Mouse (Mus musculus) midbrain, embryonic 11.5 days (tissue): ENCODE results near the gene Lima1. TPM values are rescaled to one million over a fixed set of nuclear protein-coding genes. Genes with fewer than 3 reads are reported as not detected.

Source experiments
- ATAC-seq: fragments of 200-750 bp; cut with Nextera tagmentation; 2 replicates; pipeline ENCODE4 v1.8.0; 2017; ENCODE audit warnings: moderate TSS enrichment, moderate library complexity; ENCODE audit not compliant: low FRiP score
- DNase-seq: peaks from one replicate; pipeline ENCODE4 v3.0.0; 2015; ENCODE audit warnings: low spot score; ENCODE audit errors: missing footprints
- H3K27ac ChIP-seq: fragments of 300-500 bp; sonication (generic); 2 replicates; pipeline ENCODE4 v1.5.1; 2014; ENCODE audit warnings: low read depth, low read length
- H3K27me3 ChIP-seq: fragments of 300-500 bp; sonication (generic); 2 replicates; pipeline ENCODE4 v1.6.1; 2014; ENCODE audit warnings: mild to moderate bottlenecking, low read length, moderate library complexity, mixed read lengths; ENCODE audit not compliant: control insufficient read depth, insufficient read depth
- H3K36me3 ChIP-seq: fragments of 300-500 bp; sonication (generic); 2 replicates; pipeline ENCODE4 v1.6.1; 2014; ENCODE audit warnings: mild to moderate bottlenecking, low read length, moderate library complexity, mixed read lengths; ENCODE audit not compliant: control insufficient read depth, insufficient read depth
- H3K4me1 ChIP-seq: fragments of 300-500 bp; sonication (generic); 2 replicates; pipeline ENCODE4 v1.6.1; 2014; ENCODE audit warnings: low read length; ENCODE audit not compliant: control insufficient read depth, insufficient read depth
- H3K4me2 ChIP-seq: fragments of 300-500 bp; sonication (generic); 2 replicates; pipeline ENCODE4 v1.6.1; 2014; ENCODE audit warnings: mild to moderate bottlenecking, moderate library complexity
- H3K4me3 ChIP-seq: fragments of 300-500 bp; sonication (generic); 2 replicates; pipeline ENCODE4 v1.5.1; 2014; ENCODE audit warnings: low read depth, low read length
- H3K9ac ChIP-seq: fragments of 300-500 bp; sonication (generic); 2 replicates; pipeline ENCODE4 v1.6.1; 2014; ENCODE audit warnings: low read length
- H3K9me3 ChIP-seq: fragments of 300-500 bp; sonication (generic); 2 replicates; pipeline ENCODE4 v1.6.1; 2016; ENCODE audit warnings: low read length; ENCODE audit not compliant: control insufficient read depth
- WGBS: fragments of 180-500 bp; shearing (Covaris S2); extraction: QIAGEN DNeasy Blood & Tissue Kit; methylation state at CpG from one replicate; pipeline ENCODE4 v1.1.7; 2014; 5-methylcytosine and 5-hydroxymethylcytosine counted together
- polyA plus RNA-seq: library from polyadenylated mRNA; unstranded; fragments of >200 nt; fragmentation: Nextera tagmentation; extraction: Ambion mirVana; gene quantifications from 2 replicates; pipeline ENCODE4 v1.2.1, GENCODE M21; 2014

The Lima1 gene
- polyA plus RNA-seq, 1 experiment from 2014 or later = 22.0 TPM

DNA sequence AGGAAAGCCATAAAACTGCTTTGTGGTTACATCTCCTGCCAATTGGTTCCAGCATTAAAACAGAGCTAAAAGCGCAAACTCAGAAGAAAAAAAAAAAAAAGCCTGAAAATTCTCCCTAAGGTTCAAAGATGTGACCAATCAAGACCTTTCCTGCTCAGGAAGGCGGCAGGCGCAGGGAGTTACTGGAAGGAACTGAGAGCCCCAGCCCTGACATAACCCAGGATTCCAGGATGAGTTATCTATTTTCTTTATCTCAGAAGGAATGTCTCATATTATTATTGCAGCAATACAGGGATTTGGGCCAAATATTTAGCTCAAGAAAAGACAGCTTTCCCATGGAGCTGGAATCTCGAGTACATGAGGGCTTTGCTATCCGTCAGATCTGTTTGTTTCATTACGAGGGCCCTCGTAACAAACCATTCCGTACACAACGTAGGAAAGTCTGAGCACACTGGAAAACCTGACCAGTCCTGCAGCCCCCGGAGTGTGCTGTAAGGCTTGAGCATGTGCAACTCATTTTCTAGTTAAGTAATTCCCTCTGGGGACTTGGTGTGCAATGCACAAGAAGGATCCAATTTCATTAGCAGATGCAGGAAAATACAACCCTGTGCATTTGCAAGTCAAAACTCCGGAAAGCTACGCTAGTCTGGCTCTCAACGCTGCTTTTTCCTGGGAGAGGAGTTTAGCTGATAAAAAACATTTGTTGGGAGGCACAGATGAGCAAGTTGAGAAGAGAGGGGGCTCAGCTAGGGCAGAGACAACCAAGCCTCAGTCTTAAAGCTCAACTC is 56.7 kb downstream of the Lima1 start:
- ATAC-seq (no peak), DNase-seq (peak; percentile 93)
- no peaks in the 10 kb centered on the region for H3K36me3 ChIP-seq
- 27% methylated on average over 13 of the region's 13 CpGs for WGBS
- H3K9ac ChIP-seq = peak overlapping the region; percentile 52
- no peaks in the 10 kb centered on the region for H3K27me3 ChIP-seq
- peaks cover 25% of the 10 kb centered on the region for H3K4me1 ChIP-seq
- H3K4me3 ChIP-seq = no peak overlapping the region
- no peaks in the 10 kb centered on the region for H3K9me3 ChIP-seq
- H3K27ac ChIP-seq = peak overlapping the region; percentile 83
- peak overlapping the region; percentile 26 for H3K4me2 ChIP-seq

DNA sequence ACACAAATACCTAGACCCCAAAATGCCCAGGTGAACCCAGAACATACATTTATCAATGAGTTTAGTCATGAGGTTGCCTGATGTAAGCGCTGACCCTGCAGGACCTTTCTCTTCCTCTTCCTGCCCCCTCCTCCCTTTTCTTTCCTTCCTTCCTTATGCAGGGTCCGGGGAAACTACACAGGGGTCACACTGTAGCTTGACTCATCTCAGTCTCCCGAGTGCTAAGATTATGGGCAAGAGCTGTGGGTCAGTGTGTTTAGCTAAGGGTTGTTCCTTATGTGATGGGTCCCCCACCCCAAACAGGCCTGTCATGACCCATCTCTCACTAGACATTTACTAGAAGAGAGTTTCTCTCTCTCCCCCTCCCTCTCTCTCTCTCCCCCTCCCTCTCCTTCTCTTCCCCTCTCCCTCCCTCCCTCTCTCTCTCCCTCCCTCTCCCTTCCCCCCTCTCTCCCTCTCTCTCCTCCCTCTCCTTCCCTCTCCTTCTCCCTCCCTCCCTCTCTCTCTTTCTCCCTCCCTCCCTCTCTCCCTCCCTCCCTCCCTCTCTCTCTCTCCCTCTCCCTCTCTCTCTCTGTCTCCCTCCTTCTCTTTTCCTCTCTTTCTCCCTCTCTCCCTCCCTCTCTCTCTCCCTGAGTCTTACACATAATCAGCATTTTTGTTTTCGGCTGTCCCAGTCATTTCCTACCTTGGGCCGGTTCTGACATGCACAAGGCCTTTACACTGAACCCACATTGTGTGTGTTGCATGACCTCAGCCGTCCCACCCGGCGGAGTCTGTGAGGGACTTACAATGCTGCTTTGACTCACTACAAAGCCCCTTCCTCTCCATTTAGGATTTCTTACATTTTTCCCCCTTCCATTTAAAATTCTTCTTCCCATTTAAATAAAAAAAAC is 57.7 kb downstream of the Lima1 start:
- H3K27me3 ChIP-seq = no peaks in the 10 kb centered on the region
- peak overlapping the region; percentile 28 for H3K27ac ChIP-seq
- ATAC-seq (peak; percentile 68; the same call in 1 of the 2 replicates), DNase-seq (peak; percentile 88)
- H3K9ac ChIP-seq = no peak overlapping the region
- WGBS = 40% methylated on average over 8 of the region's 8 CpGs
- peaks cover 25% of the 10 kb centered on the region for H3K4me1 ChIP-seq
- no peaks in the 10 kb centered on the region for H3K9me3 ChIP-seq
- no peaks in the 10 kb centered on the region for H3K36me3 ChIP-seq
- H3K4me3 ChIP-seq = no peak overlapping the region
- H3K4me2 ChIP-seq = no peak overlapping the region

GRCm38 (mm10) chr15:99815999-99816398 is 59.3 kb downstream of the Lima1 start:
- no peak for ATAC-seq
- H3K9ac ChIP-seq = no peak overlapping the region
- H3K4me1 ChIP-seq = peaks cover 23% of the 10 kb centered on the region
- no peak overlapping the region for H3K27ac ChIP-seq
- no peaks in the 10 kb centered on the region for H3K27me3 ChIP-seq
- H3K9me3 ChIP-seq = no peaks in the 10 kb centered on the region
- WGBS = 91% methylated on average over 4 of the region's 4 CpGs
- H3K4me2 ChIP-seq = no peak overlapping the region
- H3K36me3 ChIP-seq = no peaks in the 10 kb centered on the region
- H3K4me3 ChIP-seq = no peak overlapping the region
- no peak for DNase-seq

DNA sequence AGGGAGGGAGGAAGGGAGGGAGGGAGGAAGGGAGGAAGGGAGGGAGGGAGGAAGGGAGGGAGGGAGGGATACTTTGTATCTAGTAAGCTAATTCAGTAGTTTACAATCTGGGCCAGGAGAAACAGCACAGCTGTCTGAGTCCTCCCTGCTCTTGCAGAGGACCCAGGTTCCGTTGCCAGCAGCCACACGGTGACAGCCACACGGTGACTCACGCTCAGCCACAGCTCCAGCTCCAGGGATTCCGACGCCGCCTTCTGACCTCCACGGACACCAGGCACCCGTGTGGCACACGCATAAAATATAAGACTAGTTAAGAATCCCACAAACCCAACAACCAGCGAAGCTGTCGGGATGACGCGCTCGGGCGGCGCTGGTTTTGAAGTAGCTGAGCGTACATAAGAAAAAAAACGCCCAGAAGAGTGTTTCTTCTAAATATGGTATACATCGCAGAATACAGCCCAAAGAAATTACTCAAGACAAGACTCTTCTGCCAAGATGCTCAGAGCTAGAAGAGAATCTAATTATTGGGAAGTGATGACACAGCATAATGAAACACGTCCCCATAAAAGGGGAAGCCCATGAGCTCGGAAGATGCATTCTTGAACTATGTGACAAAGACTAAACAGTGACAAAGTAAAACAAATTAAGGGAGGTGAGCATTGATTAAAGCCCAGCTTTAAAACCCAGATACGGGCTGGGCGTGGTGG is 60.5 kb downstream of the Lima1 start:
- Histone ChIP-seq H3K36me3 (no peaks in the 10 kb centered on the region), H3K4me2 (no peak overlapping the region), H3K4me3 (no peak overlapping the region), H3K9me3 (no peaks in the 10 kb centered on the region), H3K27ac (no peak overlapping the region), H3K27me3 (no peaks in the 10 kb centered on the region), H3K4me1 (peaks cover 20% of the 10 kb centered on the region), H3K9ac (no peak overlapping the region)
- 95% methylated on average over 24 of the region's 24 CpGs for WGBS
- no peak for ATAC-seq
- no peak for DNase-seq

DNA sequence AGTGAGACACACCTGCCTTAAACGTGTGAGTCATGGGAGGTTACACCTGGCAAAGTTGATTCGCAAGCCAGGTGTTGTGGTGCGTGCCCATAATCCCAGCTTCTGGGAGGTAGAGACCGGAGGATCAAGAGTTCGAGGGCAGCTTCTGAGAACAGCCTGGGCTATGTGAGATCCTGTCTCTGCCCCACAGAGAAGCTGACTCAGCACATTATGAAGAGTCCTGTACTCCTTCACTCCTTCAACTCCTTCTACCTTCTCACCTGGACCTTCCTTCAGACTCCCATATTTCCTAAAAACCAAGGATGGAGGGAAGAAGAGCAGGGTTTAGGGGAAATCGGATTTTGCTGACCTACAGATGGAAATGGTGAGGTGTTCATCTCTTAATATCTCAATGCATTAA is 61.6 kb downstream of the Lima1 start:
- Histone ChIP-seq H3K4me3 (no peak overlapping the region), H3K27ac (no peak overlapping the region), H3K36me3 (no peaks in the 10 kb centered on the region), H3K27me3 (no peaks in the 10 kb centered on the region), H3K9ac (no peak overlapping the region), H3K4me2 (no peak overlapping the region), H3K4me1 (peaks cover 9% of the 10 kb centered on the region), H3K9me3 (no peaks in the 10 kb centered on the region)
- no peak for DNase-seq
- no peak for ATAC-seq
- 90% methylated on average over 6 of the region's 6 CpGs for WGBS

GRCm38 (mm10) chr15:99812097-99812496 is 63.2 kb downstream of the Lima1 start:
- no peaks in the 10 kb centered on the region for H3K27me3 ChIP-seq
- no peaks in the 10 kb centered on the region for H3K9me3 ChIP-seq
- H3K27ac ChIP-seq = no peak overlapping the region
- 80% methylated on average over 7 of the region's 7 CpGs for WGBS
- no peak overlapping the region for H3K4me2 ChIP-seq
- no peak for DNase-seq
- H3K9ac ChIP-seq = no peak overlapping the region
- H3K36me3 ChIP-seq = no peaks in the 10 kb centered on the region
- ATAC-seq = no peak
- H3K4me3 ChIP-seq = no peak overlapping the region
- peaks cover 3% of the 10 kb centered on the region for H3K4me1 ChIP-seq

- Histone ChIP-seq H3K4me3 (no peak overlapping the region), H3K9me3 (no peaks in the 10 kb centered on the region), H3K9ac (peak overlapping the region; percentile 12; the same call in 1 of the 2 replicates), H3K27ac (peak overlapping the region; percentile 20; the same call in 1 of the 2 replicates), H3K4me1 (peaks cover 6% of the 10 kb centered on the region), H3K4me2 (peak overlapping the region; percentile 8; the same call in 1 of the 2 replicates), H3K27me3 (no peaks in the 10 kb centered on the region), H3K36me3 (no peaks in the 10 kb centered on the region)
- ATAC-seq (no peak), DNase-seq (peak; percentile 86)
- 36% methylated on average over 21 of the region's 21 CpGs for WGBS
Observed at GRCm38 (mm10) chr15:99807776-99808735, 67.2 kb downstream of the Lima1 start.

DNA sequence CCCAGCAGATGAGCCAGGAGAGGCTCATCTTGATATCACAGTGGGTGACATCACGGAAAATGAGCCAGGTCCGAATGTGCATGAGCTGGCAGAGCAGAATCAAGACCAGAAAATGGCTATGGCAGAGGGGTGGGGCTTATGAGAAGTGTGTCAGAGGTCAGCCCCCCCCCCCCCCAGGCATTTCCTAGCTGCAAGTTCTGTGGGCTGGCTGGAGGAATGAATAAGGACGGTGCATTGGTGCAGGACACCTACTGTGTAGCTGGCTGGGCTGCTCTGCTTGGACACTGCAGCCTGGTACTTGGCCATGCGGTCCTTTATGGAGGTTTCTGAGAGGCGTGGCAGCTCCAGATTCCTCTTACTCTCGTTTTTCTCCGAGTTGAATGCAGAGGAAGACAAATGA is 69.1 kb downstream of the Lima1 start:
- DNase-seq = no peak

More for the DNA sequence above, 69.1 kb downstream of the Lima1 start:
- ATAC-seq = no peak
- Histone ChIP-seq H3K9ac (no peak overlapping the region), H3K9me3 (no peaks in the 10 kb centered on the region), H3K4me2 (no peak overlapping the region), H3K4me1 (peaks cover 6% of the 10 kb centered on the region), H3K27ac (no peak overlapping the region), H3K36me3 (no peaks in the 10 kb centered on the region), H3K27me3 (no peaks in the 10 kb centered on the region), H3K4me3 (no peak overlapping the region)
- WGBS = 28% methylated on average over 7 of the region's 7 CpGs
